Mouse (Mus musculus) lung, postnatal 0 days (tissue): ENCODE results near the gene Pmel. TPM values are rescaled to one million over a fixed set of nuclear protein-coding genes. Genes with fewer than 3 reads are reported as not detected.
A peak's percentile ranks its signal among the peaks of the same experiment; 100 is the strongest.

Experiments used
- ATAC-seq: fragments of 200-750 bp; cut with Nextera tagmentation; 2 replicates; pipeline ENCODE4 v1.8.0; 2017; ENCODE audit warnings: moderate library complexity
- DNase-seq: peaks from one replicate; pipeline ENCODE4 v3.0.0-alpha.2; 2016; ENCODE audit warnings: low spot score
- H3K27ac ChIP-seq: fragments of 300-500 bp; sonication (generic); 2 replicates; pipeline ENCODE4 v1.5.1; 2014; ENCODE audit warnings: antibody characterized with exemption, mild to moderate bottlenecking, low read length, mixed read lengths
- H3K27me3 ChIP-seq: fragments of 300-500 bp; sonication (generic); replicated peaks from 2 replicates; pipeline ENCODE4 v1.6.1; 2014; ENCODE audit warnings: low read length, mixed read lengths; ENCODE audit not compliant: insufficient read depth
- H3K36me3 ChIP-seq: fragments of 300-500 bp; sonication (generic); 2 replicates; pipeline ENCODE4 v1.6.1; 2014; ENCODE audit warnings: low read length, mixed read lengths; ENCODE audit not compliant: insufficient read depth
- H3K4me1 ChIP-seq: fragments of 300-500 bp; sonication (generic); 2 replicates; pipeline ENCODE4 v1.6.1; 2014; ENCODE audit warnings: antibody characterized with exemption, low read depth, low read length, mixed read lengths; ENCODE audit not compliant: insufficient read depth
- H3K4me2 ChIP-seq: fragments of 300-500 bp; sonication (generic); replicated peaks from 2 replicates; pipeline ENCODE4 v1.6.1; 2014; ENCODE audit warnings: low read depth, mild to moderate bottlenecking, low read length, moderate library complexity, mixed read lengths
- H3K4me3 ChIP-seq: fragments of 300-500 bp; sonication (generic); 2 replicates; pipeline ENCODE4 v1.5.1; 2014; ENCODE audit warnings: low read depth, low read length
- H3K9ac ChIP-seq: fragments of 300-500 bp; sonication (generic); replicated peaks from 2 replicates; pipeline ENCODE4 v1.6.1; 2014; ENCODE audit warnings: low read depth, mild to moderate bottlenecking
- H3K9me3 ChIP-seq: fragments of 300-500 bp; sonication (generic); 2 replicates; pipeline ENCODE4 v1.6.1; 2016; ENCODE audit warnings: low read length, mixed read lengths
- CTCF ChIP-seq: IDR thresholded peaks from 2 replicates; pipeline ENCODE4 v1.5.1; 2016; ENCODE audit warnings: antibody characterized with exemption, mild to moderate bottlenecking
- EP300 ChIP-seq: IDR thresholded peaks from 2 replicates; pipeline ENCODE4 v1.6.1; 2016; ENCODE audit warnings: antibody characterized with exemption, mild to moderate bottlenecking, control low read depth
- WGBS: fragments of 180-500 bp; shearing (Covaris S2); extraction: QIAGEN DNeasy Blood & Tissue Kit; methylation state at CpG from one replicate; pipeline ENCODE4 v1.1.7; 2014; 5-methylcytosine and 5-hydroxymethylcytosine counted together
- polyA plus RNA-seq: library from polyadenylated mRNA; unstranded; fragments of >200 nt; fragmentation: Nextera tagmentation; extraction: Ambion mirVana; gene quantifications from 2 replicates; pipeline ENCODE4 v1.2.1, GENCODE M21; 2015

Pmel gene
- 1.0 and 1.4 TPM in 2 replicates for polyA plus RNA-seq

- TF ChIP-seq CTCF (no peak), EP300 (no peak)
- 10% methylated on average over 4 of the region's 4 CpGs for WGBS
- peak within 1 kb of the TSS; percentile 56 for H3K4me3 ChIP-seq
- peak within 1 kb of the TSS; percentile 54 for H3K9ac ChIP-seq
- H3K9me3 ChIP-seq = no peaks in the 10 kb centered on the region
- ATAC-seq (no peak), DNase-seq (peak; percentile 14)
- peak within 1 kb of the TSS; percentile 91 for H3K27ac ChIP-seq
- peaks cover 13% of the 10 kb centered on the region; the same call in 1 of the 2 replicates for H3K36me3 ChIP-seq
- no peaks in the 10 kb centered on the region for H3K4me1 ChIP-seq
- peak within 1 kb of the TSS; percentile 76 for H3K4me2 ChIP-seq
- no peaks in the 10 kb centered on the region for H3K27me3 ChIP-seq
Measured at GRCm38 (mm10) chr10:128703895-128704294, at the start of gene Pmel. Gene Pmel (plus strand): TSS chr10:128704195.

GRCm38 (mm10) chr10:128655254-128655653 is 48.7 kb upstream of the Pmel start:
- no peak; the same call in 1 of the 2 replicates for ATAC-seq
- peak; percentile 23 for DNase-seq
- TF ChIP-seq EP300 (no peak), CTCF (no peak)
- H3K27me3 ChIP-seq = no peaks in the 10 kb centered on the region
- WGBS = 47% methylated on average over 3 of the region's 3 CpGs
- no peaks in the 10 kb centered on the region for H3K36me3 ChIP-seq
- H3K9me3 ChIP-seq = no peaks in the 10 kb centered on the region
- no peak overlapping the region for H3K9ac ChIP-seq
- H3K4me3 ChIP-seq = no peak overlapping the region
- H3K4me2 ChIP-seq = no peak overlapping the region
- no peaks in the 10 kb centered on the region for H3K4me1 ChIP-seq
- no peak overlapping the region for H3K27ac ChIP-seq

GRCm38 (mm10) chr10:128656731-128657130 is 47.3 kb upstream of the Pmel start:
- H3K27ac ChIP-seq = no peak overlapping the region
- no peaks in the 10 kb centered on the region for H3K9me3 ChIP-seq
- no peak overlapping the region for H3K4me2 ChIP-seq
- TF ChIP-seq EP300 (no peak), CTCF (no peak)
- H3K36me3 ChIP-seq = no peaks in the 10 kb centered on the region
- DNase-seq (no peak), ATAC-seq (no peak)
- H3K27me3 ChIP-seq = no peaks in the 10 kb centered on the region
- 67% methylated on average over 1 of the region's 1 CpGs for WGBS
- H3K9ac ChIP-seq = no peak overlapping the region
- H3K4me3 ChIP-seq = no peak overlapping the region
- H3K4me1 ChIP-seq = no peaks in the 10 kb centered on the region

DNA sequence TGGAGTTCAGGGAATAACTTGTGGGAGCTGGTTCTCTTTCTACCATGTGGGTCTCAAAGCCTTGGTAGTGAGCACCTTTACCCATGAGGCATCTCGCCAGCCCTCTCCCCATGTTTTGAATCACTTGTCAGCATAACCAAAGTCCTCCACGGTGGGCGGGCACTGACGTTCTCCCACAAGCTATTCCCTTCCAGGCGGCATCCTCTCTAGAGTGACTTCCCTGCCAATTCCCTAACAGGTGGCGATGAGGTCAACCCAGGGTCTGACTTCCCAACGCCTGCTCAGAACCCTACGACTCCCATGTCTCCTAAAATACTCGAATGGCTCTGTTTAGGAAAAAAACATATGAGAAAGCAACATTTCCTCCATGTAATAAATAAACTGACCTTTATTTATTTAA is 46.2 kb upstream of the Pmel start:
- Histone ChIP-seq H3K9me3 (no peaks in the 10 kb centered on the region), H3K36me3 (no peaks in the 10 kb centered on the region), H3K27me3 (no peaks in the 10 kb centered on the region), H3K4me3 (no peak overlapping the region), H3K27ac (no peak overlapping the region), H3K4me1 (no peaks in the 10 kb centered on the region), H3K4me2 (no peak overlapping the region), H3K9ac (no peak overlapping the region)
- no peak for ATAC-seq
- no peak for DNase-seq
- no peak for TF ChIP-seq CTCF
- no peak for TF ChIP-seq EP300
- WGBS = 50% methylated on average over 9 of the region's 9 CpGs

DNA sequence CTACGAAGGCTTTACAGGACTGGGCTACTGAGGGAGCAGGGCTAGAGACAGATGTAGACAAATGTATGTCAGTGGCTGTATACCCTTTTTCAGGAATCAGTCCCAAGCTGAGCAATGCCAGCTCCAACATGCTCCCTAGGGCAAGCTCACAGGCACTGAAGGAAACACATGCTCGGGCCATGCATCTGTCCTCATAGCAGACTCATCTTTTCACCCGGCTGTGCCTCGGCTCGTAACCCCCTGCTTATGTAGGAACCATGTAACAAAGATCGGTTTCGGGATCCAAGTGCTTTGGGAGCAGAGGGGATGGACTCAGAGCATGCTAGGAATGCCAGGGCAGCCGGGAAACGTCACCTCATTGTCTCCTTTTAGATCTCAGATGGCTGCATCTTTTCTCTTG is 44.5 kb upstream of the Pmel start:
- H3K36me3 ChIP-seq = no peaks in the 10 kb centered on the region
- 39% methylated on average over 9 of the region's 9 CpGs for WGBS
- H3K9ac ChIP-seq = 0 out of 2 replicates have a peak overlapping the region, but pooled peaks have one; percentile 9
- TF ChIP-seq CTCF (no peak), EP300 (no peak)
- no peak overlapping the region for H3K27ac ChIP-seq
- no peaks in the 10 kb centered on the region for H3K4me1 ChIP-seq
- DNase-seq (no peak), ATAC-seq (no peak)
- no peaks in the 10 kb centered on the region for H3K9me3 ChIP-seq
- H3K4me2 ChIP-seq = no peak overlapping the region
- no peak overlapping the region for H3K4me3 ChIP-seq
- no peaks in the 10 kb centered on the region for H3K27me3 ChIP-seq

DNA sequence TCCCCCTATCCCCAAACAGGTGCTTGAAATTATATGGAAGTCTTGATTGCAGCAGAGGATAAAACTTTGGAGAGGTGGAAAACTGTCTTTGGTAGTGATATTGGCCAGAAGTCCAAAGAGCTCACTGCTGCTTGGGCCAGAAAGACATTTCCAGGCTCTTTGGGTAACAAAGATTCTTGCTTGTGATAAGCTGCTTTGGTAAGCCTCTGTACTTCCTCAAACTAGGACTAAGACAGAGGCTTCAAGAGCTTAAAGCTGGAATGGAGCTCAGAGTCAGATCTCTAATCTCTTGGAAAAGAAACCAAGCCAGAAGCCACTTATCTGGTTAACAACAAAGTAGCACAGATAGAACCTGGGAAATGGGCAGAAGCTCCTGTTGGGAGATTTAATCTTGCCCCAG is 41.5 kb upstream of the Pmel start:
- Histone ChIP-seq H3K9ac (no peak overlapping the region), H3K4me3 (no peak overlapping the region), H3K4me2 (no peak overlapping the region), H3K36me3 (no peaks in the 10 kb centered on the region), H3K4me1 (no peaks in the 10 kb centered on the region), H3K27me3 (no peaks in the 10 kb centered on the region), H3K27ac (no peak overlapping the region), H3K9me3 (no peaks in the 10 kb centered on the region)
- no peak for ATAC-seq
- no peak for DNase-seq
- TF ChIP-seq EP300 = no peak
- no peak for TF ChIP-seq CTCF
